Mouse (Mus musculus) small intestine, adult 2 months (tissue): ENCODE data around the gene Mrrf.

Experiments used
- CTCF ChIP-seq: fragments of 200-500 bp; IDR thresholded peaks from 2 replicates; pipeline ENCODE4 v1.5.1; 2012; ENCODE audit warnings: low read depth, mild to moderate bottlenecking, control low read depth, inconsistent platforms, low read length, moderate library complexity, mixed read lengths; ENCODE audit not compliant: insufficient replicate concordance, insufficient read length; ENCODE audit errors: extremely low read depth
- POLR2A ChIP-seq: fragments of 200-500 bp; IDR thresholded peaks from 2 replicates; pipeline ENCODE4 v1.6.1; 2012; ENCODE audit warnings: low read depth, mild to moderate bottlenecking, control low read depth, inconsistent platforms, low read length, moderate library complexity

DNA sequence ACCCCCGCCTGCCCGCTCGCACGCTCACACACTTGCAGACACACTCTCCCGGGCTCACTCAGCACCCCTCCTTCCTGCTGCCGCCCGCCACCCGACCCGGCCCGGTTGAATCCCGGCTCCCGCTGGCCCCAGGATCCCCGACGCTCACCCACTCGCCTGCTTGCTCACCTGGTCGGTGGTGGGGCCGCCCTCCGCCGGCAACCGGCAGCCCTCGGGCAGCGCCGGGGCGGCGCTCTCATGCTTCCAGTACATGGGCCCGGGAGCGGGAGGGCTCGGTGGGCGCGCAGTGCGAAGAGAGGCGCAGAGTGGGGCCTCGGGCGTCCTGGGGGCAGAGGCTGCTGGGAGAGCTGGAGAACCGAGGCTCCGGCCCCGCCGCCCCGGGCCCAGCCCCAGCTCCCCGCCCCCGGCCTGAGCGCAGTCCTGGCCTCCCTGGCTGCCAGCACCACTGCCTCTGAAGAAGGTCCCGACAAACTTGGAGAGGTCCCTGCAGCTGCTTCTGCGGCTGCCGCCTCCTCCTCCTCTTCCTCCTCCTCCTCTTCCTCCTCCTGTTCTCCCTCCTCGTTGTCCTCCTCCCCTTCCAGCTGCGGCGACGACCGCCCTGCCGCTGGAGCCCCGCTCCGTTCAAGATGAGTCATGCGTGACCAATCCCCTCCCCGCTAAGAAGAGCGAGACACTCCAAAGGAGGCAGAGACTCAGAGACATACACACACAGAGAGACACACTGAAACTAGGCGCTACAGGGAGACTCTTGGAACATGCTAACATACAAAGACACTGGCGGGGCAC lies 31.0 kb upstream of the Mrrf start, which contains the start of gene Lhx6:
- TF ChIP-seq POLR2A (no peak), CTCF (no peak)
